Mouse (Mus musculus) hindbrain, embryonic 14.5 days (tissue): ENCODE measurements around the gene Scgb2b26. TPM values are rescaled to one million over a fixed set of nuclear protein-coding genes. Genes with fewer than 3 reads are reported as not detected.
"Not testable (repeated sequence)": the region's sequence is repeated elsewhere in the genome, so short reads cannot be mapped to it uniquely, and the experiment has no call there.

Experiments used
- ATAC-seq: fragments of 200-750 bp; cut with Nextera tagmentation; 2 replicates; pipeline ENCODE4 v1.8.0; 2017; ENCODE audit warnings: moderate number of reproducible peaks, mild to moderate bottlenecking, moderate TSS enrichment, moderate library complexity; ENCODE audit not compliant: low FRiP score
- DNase-seq: peaks from one replicate; pipeline ENCODE4 v3.0.0-alpha.2; 2015; ENCODE audit warnings: low spot score
- H3K27ac ChIP-seq: fragments of 300-500 bp; sonication (generic); 2 replicates; pipeline ENCODE4 v1.5.1; 2014; ENCODE audit warnings: mild to moderate bottlenecking, moderate library complexity
- H3K27me3 ChIP-seq: fragments of 300-500 bp; sonication (generic); 2 replicates; pipeline ENCODE4 v1.6.1; 2014; ENCODE audit warnings: mild to moderate bottlenecking, low read length, mixed read lengths; ENCODE audit not compliant: control insufficient read depth, insufficient read depth
- H3K36me3 ChIP-seq: fragments of 300-500 bp; sonication (generic); replicated peaks from 2 replicates; pipeline ENCODE4 v1.6.1; 2014; ENCODE audit not compliant: control insufficient read depth, insufficient read depth
- H3K4me1 ChIP-seq: fragments of 300-500 bp; sonication (generic); replicated peaks from 2 replicates; pipeline ENCODE4 v1.6.1; 2014; ENCODE audit warnings: antibody characterized with exemption, low read length, mixed read lengths; ENCODE audit not compliant: control insufficient read depth, insufficient read depth
- H3K4me2 ChIP-seq: fragments of 300-500 bp; sonication (generic); replicated peaks from 2 replicates; pipeline ENCODE4 v1.6.1; 2014; ENCODE audit warnings: mild to moderate bottlenecking, moderate library complexity
- H3K4me3 ChIP-seq: fragments of 300-500 bp; sonication (generic); replicated peaks from 2 replicates; pipeline ENCODE4 v1.5.1; 2014; ENCODE audit warnings: mild to moderate bottlenecking, low read length
- H3K9ac ChIP-seq: fragments of 300-500 bp; sonication (generic); 2 replicates; pipeline ENCODE4 v1.6.1; 2014
- H3K9me3 ChIP-seq: fragments of 300-500 bp; sonication (generic); 2 replicates; pipeline ENCODE4 v1.6.1; 2016; ENCODE audit warnings: low read length; ENCODE audit not compliant: control insufficient read depth
- WGBS: fragments of 180-500 bp; shearing (Covaris S2); extraction: QIAGEN DNeasy Blood & Tissue Kit; methylation state at CpG from one replicate; pipeline ENCODE4 v1.1.7; 2014; 5-methylcytosine and 5-hydroxymethylcytosine counted together
- polyA plus RNA-seq: library from polyadenylated mRNA; unstranded; fragments of >200 nt; fragmentation: Nextera tagmentation; extraction: Ambion mirVana; gene quantifications from 2 replicates; pipeline ENCODE4 v1.2.1, GENCODE M21; 2014

Scgb2b26 gene
- polyA plus RNA-seq = not detected in 2 replicates

GRCm38 (mm10) chr7:33944940-33945339, at the start of gene Scgb2b26:
Gene Scgb2b26 (minus strand): TSS chr7:33945040.
- H3K27ac ChIP-seq = no peak within 1 kb of the TSS
- H3K27me3 ChIP-seq = no peaks in the 10 kb centered on the region
- H3K4me3 ChIP-seq = no peak within 1 kb of the TSS
- no peaks in the 10 kb centered on the region for H3K36me3 ChIP-seq
- H3K9me3 ChIP-seq = peaks cover 79% of the 10 kb centered on the region
- H3K4me2 ChIP-seq = no peak within 1 kb of the TSS
- no peak within 1 kb of the TSS for H3K9ac ChIP-seq
- 91% methylated on average over 4 of the region's 4 CpGs for WGBS
- no peak for ATAC-seq
- H3K4me1 ChIP-seq = no peaks in the 10 kb centered on the region
- no peak for DNase-seq

DNA sequence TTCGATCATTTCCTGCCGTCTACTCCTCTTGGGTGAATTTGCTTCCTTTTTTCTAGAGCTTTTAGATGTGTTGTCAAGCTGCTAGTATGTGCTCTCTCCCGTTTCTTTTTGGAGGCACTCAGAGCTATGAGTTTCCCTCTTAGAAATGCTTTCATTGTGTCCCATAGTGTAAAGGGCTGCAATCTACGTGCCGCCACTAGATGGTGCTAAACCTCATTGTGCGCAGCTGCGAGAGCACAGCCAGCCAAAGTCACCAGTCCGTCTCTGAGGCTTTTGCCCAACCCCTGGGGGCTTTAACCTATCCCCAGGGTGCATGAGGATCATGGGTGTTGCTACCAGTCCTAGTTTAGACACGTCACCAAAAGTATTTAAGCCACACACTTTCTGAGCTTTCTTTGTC, 37.4 kb upstream of the Scgb2b26 start:
- 0 out of 2 replicates have a peak, but pooled peaks cover 11% of the 10 kb centered on the region for H3K9me3 ChIP-seq
- H3K4me1 ChIP-seq, ATAC-seq, H3K36me3 ChIP-seq, H3K9ac ChIP-seq, H3K27me3 ChIP-seq, H3K4me3 ChIP-seq, DNase-seq, H3K4me2 ChIP-seq, H3K27ac ChIP-seq: not testable (repeated sequence)
- 31% methylated on average over 8 of the region's 9 CpGs for WGBS

- DNase-seq (no peak), ATAC-seq (no peak)
These were observed 41.9 kb downstream of the Scgb2b26 start for GRCm38 (mm10) chr7:33902982-33903381.

DNA sequence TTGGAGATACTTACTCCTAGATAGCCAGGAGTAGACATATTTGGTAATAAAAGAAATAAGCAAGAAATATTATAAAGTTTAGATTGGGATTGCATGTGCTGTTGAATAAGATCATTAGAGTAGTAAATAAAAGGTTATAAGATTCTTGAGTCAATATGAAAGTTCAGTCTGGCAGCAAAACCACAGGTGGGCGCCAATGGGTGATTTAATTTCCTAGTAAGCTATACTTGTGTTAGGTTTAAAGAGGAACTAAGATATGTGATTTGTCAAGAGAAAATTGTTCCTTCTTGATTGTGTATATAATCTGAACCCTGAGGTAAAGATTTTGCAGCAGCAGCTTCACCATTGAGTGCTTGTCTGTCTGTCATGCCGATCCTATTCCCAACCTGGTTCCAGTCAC, 44.0 kb downstream of the Scgb2b26 start:
- ATAC-seq = no peak
- Histone ChIP-seq H3K36me3 (no peaks in the 10 kb centered on the region), H3K27ac (no peak overlapping the region), H3K9me3 (peaks cover 73% of the 10 kb centered on the region), H3K27me3 (no peaks in the 10 kb centered on the region), H3K4me1 (no peaks in the 10 kb centered on the region), H3K9ac (no peak overlapping the region), H3K4me3 (no peak overlapping the region), H3K4me2 (no peak overlapping the region)
- no peak for DNase-seq
- WGBS = 87% methylated on average over 2 of the region's 2 CpGs

More at GRCm38 (mm10) chr7:33902982-33903381, 41.9 kb downstream of the Scgb2b26 start:
- no peak overlapping the region for H3K4me2 ChIP-seq
- H3K9me3 ChIP-seq = peaks cover 53% of the 10 kb centered on the region
- H3K27ac ChIP-seq = no peak overlapping the region
- no peak overlapping the region for H3K4me3 ChIP-seq
- no peaks in the 10 kb centered on the region for H3K4me1 ChIP-seq
- no peaks in the 10 kb centered on the region for H3K36me3 ChIP-seq
- H3K27me3 ChIP-seq = no peaks in the 10 kb centered on the region
- H3K9ac ChIP-seq = no peak overlapping the region

DNA sequence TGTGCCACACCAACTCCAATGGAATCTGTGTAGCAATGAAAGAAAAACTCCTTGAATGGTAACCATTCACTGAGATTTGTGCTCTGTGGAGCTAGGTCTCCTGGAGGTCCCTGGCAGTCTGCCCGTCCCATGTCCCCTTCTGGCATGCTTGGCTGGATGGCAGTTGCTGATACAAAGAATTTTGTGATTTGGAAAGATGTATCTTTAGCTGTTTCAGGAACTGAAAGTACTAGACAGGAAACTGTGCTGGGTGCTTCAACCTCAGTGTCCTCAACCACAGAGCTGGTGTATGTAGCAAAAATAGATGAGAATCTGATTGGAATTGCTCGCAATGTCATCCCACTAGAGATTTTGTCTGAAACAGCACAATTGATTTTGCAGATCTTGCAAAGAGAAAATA, 44.8 kb downstream of the Scgb2b26 start:
- H3K36me3 ChIP-seq = no peaks in the 10 kb centered on the region
- no peak overlapping the region for H3K27ac ChIP-seq
- H3K9ac ChIP-seq = no peak overlapping the region
- H3K9me3 ChIP-seq = peaks cover 80% of the 10 kb centered on the region
- no peak for DNase-seq
- H3K4me3 ChIP-seq = no peak overlapping the region
- WGBS = 71% methylated on average over 2 of the region's 2 CpGs
- H3K27me3 ChIP-seq = no peaks in the 10 kb centered on the region
- no peak overlapping the region for H3K4me2 ChIP-seq
- ATAC-seq = no peak
- no peaks in the 10 kb centered on the region for H3K4me1 ChIP-seq

Other genes with a start within 250 kb of the Scgb2b26 start
- not detected in 2 replicates for gene Scgb2b24, start 205.7 kb downstream of the Scgb2b26 start, polyA plus RNA-seq
- not detected in 2 replicates for gene Scgb1b24, start 201.2 kb downstream of the Scgb2b26 start, polyA plus RNA-seq
- not detected in 2 replicates for gene Scgb2b27, start 68.9 kb upstream of the Scgb2b26 start, polyA plus RNA-seq
- not detected in 2 replicates for gene Scgb1b27, start 76.4 kb upstream of the Scgb2b26 start, polyA plus RNA-seq
- gene Scgb1b30, start 150.4 kb upstream of the Scgb2b26 start, polyA plus RNA-seq = not detected in 2 replicates
- 2.5 and 3.2 TPM in 2 replicates for gene Wtip, start 188.2 kb upstream of the Scgb2b26 start, polyA plus RNA-seq
- gene Uba2, start 224.6 kb upstream of the Scgb2b26 start, polyA plus RNA-seq = 164 and 177 TPM in 2 replicates